Comparison of ENCODE assay signal across 21 mouse cellular contexts in the genomic region with DNA sequence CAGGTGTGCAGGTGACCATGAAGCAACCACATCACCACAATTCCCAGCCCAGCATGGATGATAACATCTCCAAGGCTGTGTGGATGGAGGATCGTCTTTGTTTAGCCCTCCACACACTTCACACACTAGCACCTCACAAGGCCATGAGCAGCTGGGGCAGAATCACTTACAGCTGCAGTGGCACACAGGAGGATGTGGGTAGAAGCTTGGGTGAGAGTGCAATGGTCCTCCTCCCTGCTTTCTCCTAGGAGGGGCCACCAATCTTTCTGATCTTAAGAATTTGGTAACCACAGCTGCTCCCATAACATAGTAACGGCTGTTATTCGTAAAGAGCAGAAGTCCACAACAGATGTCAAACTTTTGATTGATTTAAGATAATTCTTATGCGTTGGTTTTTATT. TPM values are rescaled to one million over a fixed set of nuclear protein-coding genes. Genes with fewer than 3 reads are reported as not detected.
DNase-seq lines count a peak whose midpoint lies in the region; ATAC-seq lines count a peak whose summit lies in the region.
"Had no signal": no experiment of that assay in that cellular context is flagged by ENCODE, and none has a peak within 500 bp of the region (broad histone marks: within the 10 kb centered on the region; RNA-seq: fewer than 3 reads in every experiment).

No protein-coding gene starts in this region.

- no peak overlapping the region for H3K4me2 ChIP-seq in heart, embryonic 12.5 days
- H3K4me2 ChIP-seq: forebrain, embryonic 12.5 days; hindbrain, embryonic 13.5 days; kidney, embryonic 15.5 days; limb, embryonic 13.5 days; neural tube, embryonic 13.5 days; stomach, embryonic 15.5 days had no signal

- 84% methylated on average over 4 of the region's 4 CpGs for WGBS in heart, embryonic 12.5 days

- no peak overlapping the region for H3K9ac ChIP-seq in heart, embryonic 12.5 days
- H3K9ac ChIP-seq: forebrain, embryonic 12.5 days; hindbrain, embryonic 13.5 days; kidney, embryonic 15.5 days; limb, embryonic 13.5 days; liver, embryonic 14.5 days; neural tube, embryonic 13.5 days; stomach, embryonic 15.5 days had no signal

- H3K27ac ChIP-seq in heart, embryonic 12.5 days (ENCODE audit: poor library complexity, severe bottlenecking) = no peak overlapping the region
- H3K27ac ChIP-seq: forebrain, embryonic 12.5 days; hindbrain, embryonic 13.5 days; kidney, embryonic 15.5 days; limb, embryonic 13.5 days; liver, embryonic 14.5 days; neural tube, embryonic 13.5 days; stomach, embryonic 15.5 days had no signal

- DNase-seq in naive thymus-derived CD4-positive, alpha-beta T cell, adult 2 months (ENCODE audit: low read depth) = peak; percentile 83
- peak; percentile 80 for DNase-seq in thymus, postnatal 14 days
- no peak for DNase-seq in ovary, postnatal 14 days (ENCODE audit: low spot score)
- no peak for DNase-seq in frontal cortex, postnatal 14 days (ENCODE audit: low spot score in 2 of 2)
- DNase-seq: adrenal gland, adult 2 months; cerebellum, postnatal 14 days; heart, adult 11 months; heart, postnatal 10 days; right cerebral cortex, postnatal 4 days had no signal

- no peaks in the 10 kb centered on the region for H3K36me3 ChIP-seq in heart, embryonic 12.5 days
- H3K36me3 ChIP-seq: forebrain, embryonic 12.5 days; hindbrain, embryonic 13.5 days; kidney, embryonic 15.5 days; limb, embryonic 13.5 days; neural tube, embryonic 13.5 days; stomach, embryonic 15.5 days had no signal

- H3K27me3 ChIP-seq in heart, embryonic 12.5 days (replicated peaks) = no peaks in the 10 kb centered on the region
- H3K27me3 ChIP-seq: forebrain, embryonic 12.5 days; hindbrain, embryonic 13.5 days; kidney, embryonic 15.5 days; limb, embryonic 13.5 days; neural tube, embryonic 13.5 days; stomach, embryonic 15.5 days had no signal

- H3K9me3 ChIP-seq in heart, embryonic 12.5 days (replicated peaks) = 0 out of 2 replicates have a peak, but pooled peaks cover 4% of the 10 kb centered on the region
- H3K9me3 ChIP-seq: forebrain, embryonic 12.5 days; hindbrain, embryonic 13.5 days; kidney, embryonic 15.5 days; limb, embryonic 13.5 days; neural tube, embryonic 13.5 days; stomach, embryonic 15.5 days had no signal

- H3K4me1 ChIP-seq in heart, embryonic 12.5 days (replicated peaks) = no peaks in the 10 kb centered on the region
- H3K4me1 ChIP-seq: forebrain, embryonic 12.5 days; hindbrain, embryonic 13.5 days; kidney, embryonic 15.5 days; limb, embryonic 13.5 days; neural tube, embryonic 13.5 days; stomach, embryonic 15.5 days had no signal

- no peak overlapping the region for H3K4me3 ChIP-seq in heart, embryonic 12.5 days
- H3K4me3 ChIP-seq: forebrain, embryonic 12.5 days; hindbrain, embryonic 13.5 days; kidney, embryonic 15.5 days; limb, embryonic 13.5 days; neural tube, embryonic 13.5 days; stomach, embryonic 15.5 days had no signal

- ATAC-seq in CD4-positive, CD25-positive, alpha-beta regulatory T cell, adult 4 months = peak; percentile 97
- peak; percentile 65 for ATAC-seq in granulocyte monocyte progenitor cell, adult 5-6 weeks (replicated peaks; ENCODE audit: poor library complexity, severe bottlenecking)
- no peak for ATAC-seq in heart, embryonic 12.5 days (ENCODE audit: insufficient number of reproducible peaks, low FRiP score)
- ATAC-seq: intestine, embryonic 16.5 days; lung, postnatal 0 days had no signal

RNA-seq across cellular contexts. Expression of a gene that starts 26.6 kb away (rescaled TPM):
- polyA plus RNA-seq in CD4-positive, CD25-positive, alpha-beta regulatory T cell, adult 4 months (2017; shearing (Covaris generic)) = 10 to 100 TPM; 50.3 to 52.7 TPM
- total RNA-seq in granulocyte monocyte progenitor cell, adult 5-6 weeks (2014; fragmentation: Nextera tagmentation) = 22.7 and 25.0 TPM in 2 replicates
- 22.4 and 37.0 TPM in 2 replicates for total RNA-seq in granulocyte monocyte progenitor cell, adult 5-6 weeks (2017)
- 4.2 and 4.6 TPM in 2 replicates for polyA plus RNA-seq in heart, embryonic 12.5 days (2016; fragmentation: Nextera tagmentation; extraction: Ambion mirVana)

Comparison
In these comparisons a context has a peak if more than half of its experiments do, and no peak if none do; other contexts are left out.
1. DNase-seq: peak in naive thymus-derived CD4-positive, alpha-beta T cell, adult 2 months (single experiment) and thymus, postnatal 14 days (single experiment); none in ovary, postnatal 14 days (single experiment) and frontal cortex, postnatal 14 days (0 of 2).